Mouse (Mus musculus) hindbrain, embryonic 16.5 days (tissue): ENCODE measurements around the gene Tbc1d4. TPM values are rescaled to one million over a fixed set of nuclear protein-coding genes. Genes with fewer than 3 reads are reported as not detected.

ENCODE experiments used
- ATAC-seq: fragments of 200-750 bp; cut with Nextera tagmentation; 2 replicates; pipeline ENCODE4 v1.8.0; 2017; ENCODE audit warnings: moderate TSS enrichment, moderate library complexity
- H3K27ac ChIP-seq: fragments of 300-500 bp; sonication (generic); 2 replicates; pipeline ENCODE4 v1.5.1; 2014; ENCODE audit warnings: low read depth, mild to moderate bottlenecking, control low read depth, low read length, moderate library complexity
- H3K27me3 ChIP-seq: fragments of 300-500 bp; sonication (generic); replicated peaks from 2 replicates; pipeline ENCODE4 v1.6.1; 2014; ENCODE audit warnings: low read length; ENCODE audit not compliant: control insufficient read depth, insufficient read depth
- H3K36me3 ChIP-seq: fragments of 300-500 bp; sonication (generic); 2 replicates; pipeline ENCODE4 v1.6.1; 2014; ENCODE audit warnings: mild to moderate bottlenecking, low read length, moderate library complexity, mixed read lengths; ENCODE audit not compliant: control insufficient read depth, insufficient read depth
- H3K4me1 ChIP-seq: fragments of 300-500 bp; sonication (generic); 2 replicates; pipeline ENCODE4 v1.6.1; 2014; ENCODE audit warnings: low read depth, low read length; ENCODE audit not compliant: control insufficient read depth, insufficient read depth
- H3K4me2 ChIP-seq: fragments of 300-500 bp; sonication (generic); 2 replicates; pipeline ENCODE4 v1.6.1; 2014; ENCODE audit warnings: mild to moderate bottlenecking, low read length, control low read depth, moderate library complexity
- H3K4me3 ChIP-seq: fragments of 300-500 bp; sonication (generic); 2 replicates; pipeline ENCODE4 v1.5.1; 2014; ENCODE audit warnings: mild to moderate bottlenecking, low read length, control low read depth, moderate library complexity
- H3K9ac ChIP-seq: fragments of 300-500 bp; sonication (generic); 2 replicates; pipeline ENCODE4 v1.6.1; 2014; ENCODE audit warnings: low read depth, mild to moderate bottlenecking, control low read depth, low read length, moderate library complexity
- H3K9me3 ChIP-seq: fragments of 300-500 bp; sonication (generic); 2 replicates; pipeline ENCODE4 v1.6.1; 2014; ENCODE audit warnings: mild to moderate bottlenecking, low read length, moderate library complexity; ENCODE audit not compliant: control insufficient read depth
- WGBS: fragments of 180-500 bp; shearing (Covaris S2); extraction: QIAGEN DNeasy Blood & Tissue Kit; methylation state at CpG from one replicate; pipeline ENCODE4 v1.1.7; 2014; 5-methylcytosine and 5-hydroxymethylcytosine counted together
- polyA plus RNA-seq: library from polyadenylated mRNA; unstranded; fragments of >200 nt; fragmentation: Nextera tagmentation; extraction: Ambion mirVana; gene quantifications from 2 replicates; pipeline ENCODE4 v1.2.1, GENCODE M21; 2015

Gene Tbc1d4
- polyA plus RNA-seq, 1 experiment from 2014 or later = 9.3 TPM

GRCm38 (mm10) chr14:101637381-101637780 lies 28.4 kb upstream of the Tbc1d4 start:
- 94% methylated on average over 6 of the region's 6 CpGs for WGBS
- Histone ChIP-seq H3K4me3 (no peak overlapping the region), H3K27me3 (no peaks in the 10 kb centered on the region), H3K36me3 (peaks cover 12% of the 10 kb centered on the region), H3K4me1 (peaks cover 4% of the 10 kb centered on the region), H3K9ac (no peak overlapping the region), H3K27ac (no peak overlapping the region), H3K4me2 (no peak overlapping the region), H3K9me3 (no peaks in the 10 kb centered on the region)
- no peak for ATAC-seq

- Histone ChIP-seq H3K9me3 (no peaks in the 10 kb centered on the region), H3K36me3 (peaks cover 14% of the 10 kb centered on the region), H3K4me2 (no peak overlapping the region), H3K9ac (no peak overlapping the region), H3K27me3 (no peaks in the 10 kb centered on the region), H3K4me1 (peaks cover 4% of the 10 kb centered on the region), H3K4me3 (no peak overlapping the region), H3K27ac (no peak overlapping the region)
- no peak for ATAC-seq
- 95% methylated on average over 1 of the region's 1 CpGs for WGBS
Measured at GRCm38 (mm10) chr14:101635765-101636164, 26.8 kb upstream of the Tbc1d4 start.

- H3K27ac ChIP-seq = no peak overlapping the region
- no peaks in the 10 kb centered on the region for H3K4me1 ChIP-seq
- H3K4me3 ChIP-seq = no peak overlapping the region
- H3K9ac ChIP-seq = no peak overlapping the region
- H3K9me3 ChIP-seq = no peaks in the 10 kb centered on the region
- 88% methylated on average over 2 of the region's 2 CpGs for WGBS
- no peak overlapping the region for H3K4me2 ChIP-seq
- no peaks in the 10 kb centered on the region for H3K27me3 ChIP-seq
- no peak for ATAC-seq
- H3K36me3 ChIP-seq = peaks cover 12% of the 10 kb centered on the region
Measured at GRCm38 (mm10) chr14:101630548-101630947, 21.6 kb upstream of the Tbc1d4 start.

GRCm38 (mm10) chr14:101617680-101618079 lies 8.7 kb upstream of the Tbc1d4 start:
- no peak overlapping the region for H3K27ac ChIP-seq
- 95% methylated on average over 5 of the region's 5 CpGs for WGBS
- no peaks in the 10 kb centered on the region for H3K4me1 ChIP-seq
- H3K9ac ChIP-seq = no peak overlapping the region
- no peak overlapping the region for H3K4me2 ChIP-seq
- H3K27me3 ChIP-seq = no peaks in the 10 kb centered on the region
- no peaks in the 10 kb centered on the region for H3K9me3 ChIP-seq
- no peak for ATAC-seq
- H3K4me3 ChIP-seq = no peak overlapping the region
- no peaks in the 10 kb centered on the region for H3K36me3 ChIP-seq

- WGBS = 75% methylated on average over 9 of the region's 9 CpGs
Measured at GRCm38 (mm10) chr14:101616178-101616577, 7.2 kb upstream of the Tbc1d4 start.

GRCm38 (mm10) chr14:101613206-101613605 lies 4.2 kb upstream of the Tbc1d4 start:
- ATAC-seq = no peak
- Histone ChIP-seq H3K4me1 (no peaks in the 10 kb centered on the region), H3K4me2 (no peak overlapping the region), H3K27ac (no peak overlapping the region), H3K4me3 (no peak overlapping the region), H3K27me3 (no peaks in the 10 kb centered on the region), H3K36me3 (no peaks in the 10 kb centered on the region), H3K9ac (no peak overlapping the region), H3K9me3 (no peaks in the 10 kb centered on the region)
- WGBS = 54% methylated on average over 1 of the region's 1 CpGs

More at GRCm38 (mm10) chr14:101616178-101616577, 7.2 kb upstream of the Tbc1d4 start:
- no peak for ATAC-seq
- Histone ChIP-seq H3K9ac (no peak overlapping the region), H3K9me3 (no peaks in the 10 kb centered on the region), H3K4me1 (no peaks in the 10 kb centered on the region), H3K4me3 (no peak overlapping the region), H3K36me3 (no peaks in the 10 kb centered on the region), H3K27me3 (no peaks in the 10 kb centered on the region), H3K4me2 (no peak overlapping the region), H3K27ac (no peak overlapping the region)

- H3K4me2 ChIP-seq = no peak overlapping the region
Measured at GRCm38 (mm10) chr14:101610701-101611100, 1.7 kb upstream of the Tbc1d4 start.

GRCm38 (mm10) chr14:101607631-101608518 lies 1.1 kb downstream of the Tbc1d4 start:
- Histone ChIP-seq H3K27me3 (no peaks in the 10 kb centered on the region), H3K27ac (peak overlapping the region; percentile 74), H3K4me2 (peak overlapping the region; percentile 76), H3K4me3 (peak overlapping the region; percentile 60), H3K9me3 (no peaks in the 10 kb centered on the region), H3K36me3 (no peaks in the 10 kb centered on the region), H3K4me1 (peaks cover 8% of the 10 kb centered on the region), H3K9ac (peak overlapping the region; percentile 68)
- ATAC-seq = peak; percentile 48
- under 1% methylated on average over 51 of the region's 62 CpGs for WGBS

More at GRCm38 (mm10) chr14:101610701-101611100, 1.7 kb upstream of the Tbc1d4 start:
- Histone ChIP-seq H3K36me3 (no peaks in the 10 kb centered on the region), H3K9me3 (no peaks in the 10 kb centered on the region), H3K9ac (no peak overlapping the region), H3K27me3 (no peaks in the 10 kb centered on the region), H3K27ac (no peak overlapping the region), H3K4me1 (peaks cover 8% of the 10 kb centered on the region), H3K4me3 (no peak overlapping the region)
- no peak for ATAC-seq
- 82% methylated on average over 10 of the region's 10 CpGs for WGBS

GRCm38 (mm10) chr14:101605843-101606242 lies 3.1 kb downstream of the Tbc1d4 start:
- peak overlapping the region; percentile 3; the same call in 1 of the 2 replicates for H3K4me2 ChIP-seq
- no peak overlapping the region for H3K27ac ChIP-seq
- no peak overlapping the region for H3K4me3 ChIP-seq
- WGBS = 64% methylated on average over 2 of the region's 2 CpGs
- no peak overlapping the region for H3K9ac ChIP-seq
- H3K27me3 ChIP-seq = no peaks in the 10 kb centered on the region
- no peaks in the 10 kb centered on the region for H3K9me3 ChIP-seq
- H3K4me1 ChIP-seq = peaks cover 8% of the 10 kb centered on the region
- no peaks in the 10 kb centered on the region for H3K36me3 ChIP-seq
- ATAC-seq = no peak
